Mouse (Mus musculus) large intestine, adult 2 months (tissue): ENCODE data around the gene Ankfn1. TPM values are rescaled to one million over a fixed set of nuclear protein-coding genes. Genes with fewer than 3 reads are reported as not detected.

Source experiments
- DNase-seq: peaks from one replicate; pipeline ENCODE4 v3.0.0-alpha.2; 2012; ENCODE audit warnings: low read depth, low spot score
- WGBS: fragments of 180-500 bp; shearing (Covaris S2); methylation state at CpG from one replicate; pipeline ENCODE4 v1.1.7; 2018; 5-methylcytosine and 5-hydroxymethylcytosine counted together
- polyA plus RNA-seq: library from polyadenylated mRNA; depleted of rRNA; stranded (reverse); fragments of >200 nt; gene quantifications from 2 replicates; pipeline ENCODE4 v1.2.3, GENCODE M21; 2012

Ankfn1 gene
- polyA plus RNA-seq, 1 experiment, result not detected

GRCm38 (mm10) chr11:89602966-89603365 lies 174.5 kb downstream of the Ankfn1 start:
- no peak for DNase-seq

GRCm38 (mm10) chr11:89600921-89601515 lies 176.4 kb downstream of the Ankfn1 start:
- 85% methylated on average over 8 of the region's 8 CpGs for WGBS
- no peak for DNase-seq

More at GRCm38 (mm10) chr11:89602966-89603365, 174.5 kb downstream of the Ankfn1 start:
- WGBS, result 70% methylated on average over 5 of the region's 5 CpGs

- DNase-seq, result no peak
- 57% methylated on average over 10 of the region's 10 CpGs for WGBS
These were observed 187.1 kb downstream of the Ankfn1 start for GRCm38 (mm10) chr11:89590273-89590874.

GRCm38 (mm10) chr11:89586341-89586740 lies 191.1 kb downstream of the Ankfn1 start:
- 74% methylated on average over 2 of the region's 2 CpGs for WGBS
- no peak for DNase-seq

- DNase-seq, result no peak
- WGBS, result 58% methylated on average over 6 of the region's 6 CpGs
These were observed 197.6 kb downstream of the Ankfn1 start for GRCm38 (mm10) chr11:89579826-89580225.

GRCm38 (mm10) chr11:89579111-89579510 lies 198.3 kb downstream of the Ankfn1 start:
- 93% methylated on average over 4 of the region's 4 CpGs for WGBS
- no peak for DNase-seq

GRCm38 (mm10) chr11:89574269-89574838 lies 203.1 kb downstream of the Ankfn1 start:
- no peak for DNase-seq
- WGBS, result 63% methylated on average over 11 of the region's 11 CpGs

GRCm38 (mm10) chr11:89569391-89570145 lies 207.9 kb downstream of the Ankfn1 start:
- 70% methylated on average over 11 of the region's 11 CpGs for WGBS
- no peak for DNase-seq

- 88% methylated on average over 4 of the region's 4 CpGs for WGBS
These were observed 209.2 kb downstream of the Ankfn1 start for GRCm38 (mm10) chr11:89568246-89568645.

GRCm38 (mm10) chr11:89551441-89551840 lies 226.0 kb downstream of the Ankfn1 start:
- WGBS, result 83% methylated on average over 11 of the region's 11 CpGs
- DNase-seq, result no peak

More at GRCm38 (mm10) chr11:89568246-89568645, 209.2 kb downstream of the Ankfn1 start:
- no peak for DNase-seq

GRCm38 (mm10) chr11:89550921-89551320 lies 226.5 kb downstream of the Ankfn1 start:
- 76% methylated on average over 3 of the region's 3 CpGs for WGBS
- DNase-seq, result no peak

GRCm38 (mm10) chr11:89548786-89549185 lies 228.7 kb downstream of the Ankfn1 start:
- no peak for DNase-seq
- WGBS, result 50% methylated on average over 4 of the region's 4 CpGs

GRCm38 (mm10) chr11:89546164-89546563 lies 231.3 kb downstream of the Ankfn1 start:
- no peak for DNase-seq
- 53% methylated on average over 7 of the region's 7 CpGs for WGBS

GRCm38 (mm10) chr11:89544856-89545817 lies 232.3 kb downstream of the Ankfn1 start:
- no peak for DNase-seq
- WGBS, result 11% methylated on average over 29 of the region's 29 CpGs

- 48% methylated on average over 8 of the region's 8 CpGs for WGBS
- no peak for DNase-seq
These were observed 239.1 kb downstream of the Ankfn1 start for GRCm38 (mm10) chr11:89538376-89538775.

- 82% methylated on average over 4 of the region's 4 CpGs for WGBS
- DNase-seq, result no peak
These were observed 249.5 kb downstream of the Ankfn1 start for GRCm38 (mm10) chr11:89527800-89528430.

GRCm38 (mm10) chr11:89515501-89515901 lies 262.0 kb downstream of the Ankfn1 start:
- DNase-seq, result no peak
- WGBS, result 10% methylated on average over 9 of the region's 9 CpGs

- WGBS, result 26% methylated on average over 11 of the region's 11 CpGs
- no peak for DNase-seq
These were observed 268.7 kb downstream of the Ankfn1 start for GRCm38 (mm10) chr11:89508675-89509324.
